Mouse (Mus musculus): ENCODE data around the gene Golga3. TPM values are rescaled to one million over a fixed set of nuclear protein-coding genes. Genes with fewer than 3 reads are reported as not detected.

Golga3 gene
- total RNA-seq (2015) = 11.9 and 13.7 TPM in 2 replicates
- 21.4 and 22.6 TPM in 2 replicates for total RNA-seq (2017)

- ATAC-seq (replicated peaks; ENCODE audit: poor library complexity) = peak; percentile 86
Observed at GRCm38 (mm10) chr5:110176362-110177020, at the start of gene Golga3. Golga3 (plus strand) TSS chr5:110176701.

- peak; percentile 98 for ATAC-seq (replicated peaks; ENCODE audit: poor library complexity)
Observed at GRCm38 (mm10) chr5:110135293-110136086, 41.0 kb upstream of the Golga3 start, which contains the start of gene Chfr. Chfr (plus strand) TSS chr5:110135842.

GRCm38 (mm10) chr5:110136087-110136464 lies 40.4 kb upstream of the Golga3 start:
- no peak for ATAC-seq (replicated peaks; ENCODE audit: poor library complexity)

GRCm38 (mm10) chr5:110137816-110138215 lies 38.7 kb upstream of the Golga3 start:
- ATAC-seq (replicated peaks; ENCODE audit: poor library complexity) = no peak

GRCm38 (mm10) chr5:110139325-110139724 lies 37.2 kb upstream of the Golga3 start:
- no peak for ATAC-seq (replicated peaks; ENCODE audit: poor library complexity)

- no peak for ATAC-seq (replicated peaks; ENCODE audit: poor library complexity)
Observed at GRCm38 (mm10) chr5:110140424-110140823, 36.1 kb upstream of the Golga3 start.

- ATAC-seq (replicated peaks; ENCODE audit: poor library complexity) = peak; percentile 76
Observed at GRCm38 (mm10) chr5:110142309-110142708, 34.2 kb upstream of the Golga3 start.

- ATAC-seq (replicated peaks; ENCODE audit: poor library complexity) = peak; percentile 75
Observed at GRCm38 (mm10) chr5:110143007-110143406, 33.5 kb upstream of the Golga3 start.

- ATAC-seq (replicated peaks; ENCODE audit: poor library complexity) = no peak
Observed at GRCm38 (mm10) chr5:110169374-110169773, 7.1 kb upstream of the Golga3 start.

GRCm38 (mm10) chr5:110177021-110177420 lies 520 bp downstream of the Golga3 start:
- peak; percentile 17 for ATAC-seq (replicated peaks; ENCODE audit: poor library complexity)

- ATAC-seq (replicated peaks; ENCODE audit: poor library complexity) = no peak
Observed at GRCm38 (mm10) chr5:110178628-110179027, 2.1 kb downstream of the Golga3 start.

GRCm38 (mm10) chr5:110181716-110182115 lies 5.2 kb downstream of the Golga3 start:
- no peak for ATAC-seq (replicated peaks; ENCODE audit: poor library complexity)

GRCm38 (mm10) chr5:110203164-110203895 lies 26.8 kb downstream of the Golga3 start:
- ATAC-seq (replicated peaks; ENCODE audit: poor library complexity) = peak; percentile 77

- ATAC-seq (replicated peaks; ENCODE audit: poor library complexity) = peak; percentile 82
Observed at GRCm38 (mm10) chr5:110204777-110205176, 28.3 kb downstream of the Golga3 start.

- peak; percentile 98 for ATAC-seq (replicated peaks; ENCODE audit: poor library complexity)
Observed at GRCm38 (mm10) chr5:110211312-110211711, 34.8 kb downstream of the Golga3 start.

GRCm38 (mm10) chr5:110216780-110217179 lies 40.3 kb downstream of the Golga3 start:
- no peak for ATAC-seq (replicated peaks; ENCODE audit: poor library complexity)

- peak; percentile 29; the same call in 1 of the 2 replicates for ATAC-seq (replicated peaks; ENCODE audit: poor library complexity)
Observed at GRCm38 (mm10) chr5:110220331-110220730, 43.8 kb downstream of the Golga3 start.

GRCm38 (mm10) chr5:110222757-110223156 lies 46.3 kb downstream of the Golga3 start:
- no peak for ATAC-seq (replicated peaks; ENCODE audit: poor library complexity)

GRCm38 (mm10) chr5:110225056-110225455 lies 48.6 kb downstream of the Golga3 start:
- no peak for ATAC-seq (replicated peaks; ENCODE audit: poor library complexity)

GRCm38 (mm10) chr5:110227336-110227883 lies 50.9 kb downstream of the Golga3 start:
- ATAC-seq (replicated peaks; ENCODE audit: poor library complexity) = no peak

GRCm38 (mm10) chr5:110230401-110230779 lies 53.9 kb downstream of the Golga3 start:
- ATAC-seq (replicated peaks; ENCODE audit: poor library complexity) = no peak

All from megakaryocyte progenitor cell, adult 5-6 weeks (primary cell).